Mouse (Mus musculus): ENCODE measurements around the gene Robo2. TPM values are rescaled to one million over a fixed set of nuclear protein-coding genes. Genes with fewer than 3 reads are reported as not detected.
A peak's percentile ranks its signal among the peaks of the same experiment; 100 is the strongest.

Robo2 gene
- polyA plus RNA-seq, 1 experiment from 2014 or later = 83.9 TPM

- Histone ChIP-seq H3K4me1 (replicated peaks) (no peaks in the 10 kb centered on the region), H3K9ac (no peak overlapping the region), H3K27me3 (no peaks in the 10 kb centered on the region), H3K4me3 (no peak overlapping the region), H3K27ac (replicated peaks) (no peak overlapping the region), H3K9me3 (no peaks in the 10 kb centered on the region), H3K4me2 (no peak overlapping the region), H3K36me3 (no peaks in the 10 kb centered on the region)
- 26% methylated on average over 1 of the region's 1 CpGs for WGBS
- no peak for ATAC-seq (ENCODE audit: low read depth)
These were observed 529.7 kb downstream of the Robo2 start for GRCm38 (mm10) chr16:73881911-73882310.

- Histone ChIP-seq H3K9ac (no peak overlapping the region), H3K4me1 (replicated peaks) (no peaks in the 10 kb centered on the region), H3K4me2 (no peak overlapping the region), H3K27ac (replicated peaks) (no peak overlapping the region), H3K36me3 (no peaks in the 10 kb centered on the region), H3K9me3 (no peaks in the 10 kb centered on the region), H3K4me3 (no peak overlapping the region), H3K27me3 (no peaks in the 10 kb centered on the region)
- WGBS = 83% methylated on average over 3 of the region's 3 CpGs
- no peak for ATAC-seq (ENCODE audit: low read depth)
These were observed 533.7 kb downstream of the Robo2 start for GRCm38 (mm10) chr16:73877973-73878372.

DNA sequence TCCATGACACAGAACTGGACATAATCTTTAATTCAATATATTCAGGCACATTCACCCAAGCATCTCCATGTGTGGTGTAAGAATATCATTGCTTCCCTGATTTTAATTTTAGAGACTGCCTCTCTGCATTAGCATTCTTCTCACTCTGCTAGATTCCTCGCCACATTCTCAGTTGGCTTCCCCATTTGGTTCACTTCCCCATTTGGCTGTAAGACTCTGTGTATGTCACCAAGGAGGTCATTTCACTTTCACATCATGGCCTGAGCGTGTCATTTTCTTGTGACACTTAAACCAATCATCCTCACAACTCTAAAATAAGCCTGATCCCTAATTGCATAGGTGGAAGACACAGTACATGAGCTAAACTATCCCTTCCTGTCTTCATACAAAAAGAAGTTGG is 536.6 kb downstream of the Robo2 start:
- no peak for ATAC-seq (ENCODE audit: low read depth)
- no peak overlapping the region for H3K9ac ChIP-seq
- no peaks in the 10 kb centered on the region for H3K27me3 ChIP-seq
- H3K36me3 ChIP-seq = no peaks in the 10 kb centered on the region
- H3K4me1 ChIP-seq (replicated peaks) = no peaks in the 10 kb centered on the region
- no peak overlapping the region for H3K4me2 ChIP-seq
- no peaks in the 10 kb centered on the region for H3K9me3 ChIP-seq
- no peak overlapping the region for H3K4me3 ChIP-seq
- H3K27ac ChIP-seq (replicated peaks) = no peak overlapping the region
- WGBS = 78% methylated on average over 2 of the region's 2 CpGs

DNA sequence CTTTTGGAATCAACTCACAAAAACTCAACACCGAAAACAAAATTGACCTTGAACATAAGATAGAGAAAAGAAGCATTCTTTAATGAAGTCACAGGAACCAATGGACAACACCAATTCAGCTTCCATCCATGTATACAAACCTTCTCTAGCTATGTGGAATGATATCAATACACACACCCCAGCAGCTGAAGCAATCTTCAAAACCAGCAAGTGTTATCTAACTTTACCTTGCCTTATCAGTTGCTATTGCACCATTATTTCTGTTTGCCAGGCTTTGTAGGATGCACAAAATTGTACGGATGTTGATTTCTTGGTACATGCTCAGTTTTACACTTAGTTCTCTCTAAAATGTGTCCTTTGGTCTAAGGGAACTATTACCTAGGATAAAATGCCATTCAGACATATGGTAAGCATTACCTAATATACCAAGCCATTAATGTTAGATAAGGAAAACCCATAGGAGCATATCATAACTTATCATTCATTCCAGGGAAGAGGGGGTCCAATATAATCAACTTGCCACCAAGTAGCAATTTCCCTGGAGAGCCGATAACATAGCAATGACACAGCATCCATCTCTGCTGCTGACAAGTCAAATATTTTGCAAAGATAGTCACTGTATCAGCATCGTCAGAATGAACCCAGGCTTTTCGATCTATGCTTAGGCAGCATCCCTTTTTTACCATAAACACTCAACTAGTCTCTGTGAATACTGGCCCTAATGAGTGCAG is 537.6 kb downstream of the Robo2 start:
- H3K9me3 ChIP-seq = no peaks in the 10 kb centered on the region
- H3K9ac ChIP-seq = no peak overlapping the region
- H3K4me2 ChIP-seq = no peak overlapping the region
- no peaks in the 10 kb centered on the region for H3K36me3 ChIP-seq
- no peak overlapping the region for H3K27ac ChIP-seq (replicated peaks)
- WGBS = 92% methylated on average over 5 of the region's 5 CpGs
- no peaks in the 10 kb centered on the region for H3K4me1 ChIP-seq (replicated peaks)
- no peak overlapping the region for H3K4me3 ChIP-seq
- no peak for ATAC-seq (ENCODE audit: low read depth)
- H3K27me3 ChIP-seq = no peaks in the 10 kb centered on the region

DNA sequence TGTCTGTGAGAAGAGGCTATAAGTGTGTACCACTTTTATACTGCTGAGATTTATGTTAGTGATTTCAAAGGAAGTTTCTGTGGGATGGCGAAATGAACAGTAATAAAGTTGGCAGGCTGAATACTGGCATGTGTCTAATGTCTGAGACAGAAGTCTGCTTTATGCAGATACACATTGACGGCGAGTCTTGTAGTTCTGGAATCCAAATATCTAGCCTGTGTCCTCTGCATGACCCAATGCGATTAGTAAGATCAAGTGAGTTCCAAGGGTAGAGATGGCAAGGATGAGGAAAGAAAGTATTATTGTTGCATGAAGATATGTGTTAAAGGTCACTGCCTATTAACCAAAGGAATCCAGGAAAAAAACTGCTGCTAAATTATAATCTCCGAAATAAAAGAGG is 541.3 kb downstream of the Robo2 start:
- Histone ChIP-seq H3K27ac (replicated peaks) (no peak overlapping the region), H3K4me1 (replicated peaks) (no peaks in the 10 kb centered on the region), H3K4me3 (no peak overlapping the region), H3K36me3 (no peaks in the 10 kb centered on the region), H3K27me3 (no peaks in the 10 kb centered on the region), H3K9ac (no peak overlapping the region), H3K4me2 (no peak overlapping the region), H3K9me3 (no peaks in the 10 kb centered on the region)
- 67% methylated on average over 5 of the region's 5 CpGs for WGBS
- no peak for ATAC-seq (ENCODE audit: low read depth)

DNA sequence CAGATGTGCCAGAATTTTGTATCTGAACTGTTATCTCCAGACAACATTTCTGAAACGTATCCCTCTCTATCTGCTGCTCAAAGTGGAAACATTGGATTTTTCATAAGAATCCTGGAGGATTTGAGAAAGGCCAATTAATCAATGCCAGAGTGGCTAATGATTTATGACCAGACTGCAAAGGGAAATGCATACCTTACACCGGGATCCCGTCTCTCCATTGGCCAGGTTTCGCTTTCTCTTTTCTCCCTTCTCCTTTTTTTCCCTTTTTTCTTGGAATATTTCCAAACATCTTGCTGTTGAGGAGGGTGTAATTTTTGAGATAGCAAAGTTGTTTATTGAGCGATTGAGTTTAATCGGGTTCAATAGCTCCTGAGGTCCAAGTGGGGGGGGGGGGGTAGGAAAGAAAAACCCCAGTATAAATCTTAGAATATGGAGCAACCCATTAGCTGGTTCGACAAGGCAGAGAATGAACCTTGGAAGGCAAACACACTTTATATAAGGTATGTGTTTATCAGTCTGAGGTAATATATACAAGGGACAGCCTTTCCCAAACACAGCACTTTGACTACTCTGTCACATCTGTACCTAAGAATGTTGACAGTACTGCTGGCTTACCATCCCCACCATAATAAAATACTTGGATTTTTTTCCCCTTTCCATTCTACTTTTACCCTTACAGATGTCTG is 542.0 kb downstream of the Robo2 start:
- Histone ChIP-seq H3K4me3 (no peak overlapping the region), H3K36me3 (no peaks in the 10 kb centered on the region), H3K9ac (no peak overlapping the region), H3K27me3 (no peaks in the 10 kb centered on the region), H3K4me1 (replicated peaks) (peaks cover 5% of the 10 kb centered on the region), H3K4me2 (no peak overlapping the region), H3K27ac (replicated peaks) (no peak overlapping the region), H3K9me3 (no peaks in the 10 kb centered on the region)
- no peak for ATAC-seq (ENCODE audit: low read depth)
- WGBS = 75% methylated on average over 7 of the region's 7 CpGs

DNA sequence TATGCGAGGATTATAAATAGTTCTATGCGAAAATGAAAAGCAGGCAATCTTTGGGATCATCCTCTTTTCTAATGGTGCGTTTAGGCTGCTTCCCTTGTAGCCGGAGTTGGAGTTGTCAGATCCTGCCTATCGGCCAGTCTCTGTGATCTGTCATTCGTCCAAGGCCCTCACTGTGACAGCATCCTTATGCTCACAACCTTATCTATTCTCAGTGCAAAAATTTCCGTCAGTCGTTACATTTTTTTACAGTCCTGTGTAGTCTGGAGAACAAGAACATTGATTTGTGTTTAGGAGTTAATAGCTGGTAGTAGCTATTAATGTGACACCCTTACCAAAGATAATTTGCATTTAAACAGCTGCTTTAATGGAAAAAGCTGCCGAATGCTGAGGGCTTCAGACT is 547.0 kb downstream of the Robo2 start:
- peak; percentile 72; the same call in 1 of the 2 replicates for ATAC-seq (ENCODE audit: low read depth)
- Histone ChIP-seq H3K27ac (replicated peaks) (peak overlapping the region; percentile 68), H3K9me3 (no peaks in the 10 kb centered on the region), H3K36me3 (no peaks in the 10 kb centered on the region), H3K27me3 (no peaks in the 10 kb centered on the region), H3K4me2 (peak overlapping the region; percentile 6), H3K9ac (no peak overlapping the region), H3K4me1 (replicated peaks) (peaks cover 25% of the 10 kb centered on the region), H3K4me3 (no peak overlapping the region)
- 23% methylated on average over 9 of the region's 9 CpGs for WGBS

DNA sequence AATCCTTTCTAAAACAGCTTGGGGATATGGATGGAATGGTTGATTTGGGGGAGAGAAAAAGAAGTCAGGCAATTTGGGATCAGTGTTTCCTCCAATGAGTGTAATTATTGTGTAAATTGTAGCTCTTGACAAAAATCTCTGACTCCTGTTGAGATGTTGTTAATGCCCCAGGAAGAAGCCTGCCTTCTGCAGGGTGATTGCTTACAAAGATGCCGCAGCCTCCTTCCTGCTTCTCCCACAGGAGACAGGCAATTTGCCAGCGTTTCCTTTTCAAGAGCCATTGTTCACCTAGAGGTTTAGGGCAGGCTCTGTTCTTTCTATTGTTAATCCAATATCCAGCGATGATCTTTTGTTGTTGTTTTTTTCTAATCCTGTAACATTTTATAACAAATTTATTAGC is 547.9 kb downstream of the Robo2 start:
- H3K27me3 ChIP-seq = no peaks in the 10 kb centered on the region
- H3K27ac ChIP-seq (replicated peaks) = peak overlapping the region; percentile 39
- H3K4me3 ChIP-seq = no peak overlapping the region
- under 1% methylated on average over 3 of the region's 3 CpGs for WGBS
- peak overlapping the region; percentile 6; the same call in 1 of the 2 replicates for H3K4me2 ChIP-seq
- peaks cover 25% of the 10 kb centered on the region for H3K4me1 ChIP-seq (replicated peaks)
- H3K9me3 ChIP-seq = no peaks in the 10 kb centered on the region
- ATAC-seq (ENCODE audit: low read depth) = no peak
- H3K9ac ChIP-seq = no peak overlapping the region
- H3K36me3 ChIP-seq = no peaks in the 10 kb centered on the region

DNA sequence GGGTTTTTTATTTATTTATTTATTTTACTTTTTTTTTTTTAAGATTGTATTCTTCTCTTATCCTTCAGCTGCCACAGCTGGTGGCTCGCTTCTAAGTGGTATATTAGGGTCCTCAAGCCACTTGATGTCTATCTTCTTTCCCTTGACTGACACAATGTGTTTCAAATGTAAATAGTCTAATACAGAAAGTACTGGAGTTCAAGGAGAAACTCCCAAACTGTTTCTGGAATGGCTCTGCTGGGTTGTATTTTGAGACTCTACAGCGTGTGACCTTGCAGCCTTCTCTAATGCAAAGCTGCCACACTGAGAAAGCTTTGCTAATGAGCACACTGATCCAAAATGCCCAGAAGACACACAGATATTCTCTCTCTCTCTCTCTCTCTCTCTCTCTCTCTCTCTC is 552.9 kb downstream of the Robo2 start:
- H3K9me3 ChIP-seq = no peaks in the 10 kb centered on the region
- no peak for ATAC-seq (ENCODE audit: low read depth)
- H3K27ac ChIP-seq (replicated peaks) = no peak overlapping the region
- H3K4me3 ChIP-seq = no peak overlapping the region
- H3K4me2 ChIP-seq = no peak overlapping the region
- H3K27me3 ChIP-seq = no peaks in the 10 kb centered on the region
- H3K36me3 ChIP-seq = no peaks in the 10 kb centered on the region
- H3K4me1 ChIP-seq (replicated peaks) = peaks cover 11% of the 10 kb centered on the region
- no peak overlapping the region for H3K9ac ChIP-seq
- 91% methylated on average over 2 of the region's 2 CpGs for WGBS

- Histone ChIP-seq H3K36me3 (no peaks in the 10 kb centered on the region), H3K27me3 (no peaks in the 10 kb centered on the region), H3K4me2 (no peak overlapping the region), H3K27ac (replicated peaks) (no peak overlapping the region), H3K4me1 (replicated peaks) (no peaks in the 10 kb centered on the region; the same call in 1 of the 2 replicates), H3K4me3 (no peak overlapping the region), H3K9ac (no peak overlapping the region), H3K9me3 (no peaks in the 10 kb centered on the region)
- 91% methylated on average over 3 of the region's 3 CpGs for WGBS
- no peak for ATAC-seq (ENCODE audit: low read depth)
These were observed 555.8 kb downstream of the Robo2 start for GRCm38 (mm10) chr16:73855821-73856220.

Data from neural tube, embryonic 13.5 days (tissue).